Mouse (Mus musculus): ENCODE data around the gene Fam166a.
"Not testable (repeated sequence)": the region's sequence is repeated elsewhere in the genome, so short reads cannot be mapped to it uniquely, and the experiment has no call there.

Fam166a gene

GRCm38 (mm10) chr2:25242101-25242506 lies 23.6 kb downstream of the Fam166a start, which contains the start of the genes Rnf208 and Cysrt1:
Gene Rnf208 (plus strand): TSS chr2:25242255.
Gene Cysrt1 (minus strand): TSS chr2:25242452.
- DNase-seq (ENCODE audit: low spot score in 2 of 2), result no peak

GRCm38 (mm10) chr2:25243342-25243741 lies 24.8 kb downstream of the Fam166a start:
- DNase-seq (ENCODE audit: low spot score in 2 of 2), result no peak

GRCm38 (mm10) chr2:25244144-25244543 lies 25.6 kb downstream of the Fam166a start:
- no peak for DNase-seq (ENCODE audit: low spot score in 2 of 2)

- no peak for DNase-seq (ENCODE audit: low spot score in 2 of 2)
Observed at GRCm38 (mm10) chr2:25246183-25247072, 27.9 kb downstream of the Fam166a start, which contains the start of gene AL732309.1. Gene AL732309.1 (minus strand): TSS chr2:25246863.

- DNase-seq (ENCODE audit: low spot score in 2 of 2), result no peak
Observed at GRCm38 (mm10) chr2:25252331-25252730, 33.8 kb downstream of the Fam166a start.

- peak; percentile 88 to 89 for DNase-seq (ENCODE audit: low spot score in 2 of 2)
Observed at GRCm38 (mm10) chr2:25255284-25255779, 36.8 kb downstream of the Fam166a start, which contains the start of gene Tmem203. Gene Tmem203 (plus strand): TSS chr2:25255439.

- not testable (repeated sequence) for DNase-seq (ENCODE audit: low spot score in 2 of 2)
Observed at GRCm38 (mm10) chr2:25256443-25257109, 38.0 kb downstream of the Fam166a start.

GRCm38 (mm10) chr2:25257250-25257649 lies 38.7 kb downstream of the Fam166a start:
- DNase-seq (ENCODE audit: low spot score in 2 of 2), result not testable (repeated sequence)

- no peak for DNase-seq (ENCODE audit: low spot score in 2 of 2)
Observed at GRCm38 (mm10) chr2:25258887-25259286, 40.3 kb downstream of the Fam166a start.

- no peak for DNase-seq (ENCODE audit: low spot score in 2 of 2)
Observed at GRCm38 (mm10) chr2:25261870-25262269, 43.3 kb downstream of the Fam166a start.

GRCm38 (mm10) chr2:25262291-25262767 lies 43.8 kb downstream of the Fam166a start, which contains the start of gene Tprn:
Gene Tprn (plus strand): TSS chr2:25262618.
- DNase-seq (ENCODE audit: low spot score in 2 of 2), result peak; percentile 90 to 97

- DNase-seq (ENCODE audit: low spot score in 2 of 2), result no peak
Observed at GRCm38 (mm10) chr2:25262795-25263622, 44.5 kb downstream of the Fam166a start.

GRCm38 (mm10) chr2:25263623-25264285 lies 45.2 kb downstream of the Fam166a start:
- no peak for DNase-seq (ENCODE audit: low spot score in 2 of 2)

GRCm38 (mm10) chr2:25264286-25264660 lies 45.7 kb downstream of the Fam166a start:
- DNase-seq (ENCODE audit: low spot score in 2 of 2), result no peak

- no peak for DNase-seq (ENCODE audit: low spot score in 2 of 2)
Observed at GRCm38 (mm10) chr2:25264851-25265250, 46.3 kb downstream of the Fam166a start.

- DNase-seq (ENCODE audit: low spot score in 2 of 2), result no peak
Observed at GRCm38 (mm10) chr2:25265897-25266656, 47.5 kb downstream of the Fam166a start.

GRCm38 (mm10) chr2:25266720-25267119 lies 48.2 kb downstream of the Fam166a start:
- no peak for DNase-seq (ENCODE audit: low spot score in 2 of 2)

GRCm38 (mm10) chr2:25267241-25267640 lies 48.7 kb downstream of the Fam166a start:
- no peak for DNase-seq (ENCODE audit: low spot score in 2 of 2)

- DNase-seq (ENCODE audit: low spot score in 2 of 2), result no peak
Observed at GRCm38 (mm10) chr2:25267746-25268309, 49.3 kb downstream of the Fam166a start.
